Mouse (Mus musculus): Measurements from ENCODE around the gene Vax2. TPM values are rescaled to one million over a fixed set of nuclear protein-coding genes. Genes with fewer than 3 reads are reported as not detected.

Gene Vax2
- total RNA-seq, 2 experiments from 2014 or later = not detected

DNA sequence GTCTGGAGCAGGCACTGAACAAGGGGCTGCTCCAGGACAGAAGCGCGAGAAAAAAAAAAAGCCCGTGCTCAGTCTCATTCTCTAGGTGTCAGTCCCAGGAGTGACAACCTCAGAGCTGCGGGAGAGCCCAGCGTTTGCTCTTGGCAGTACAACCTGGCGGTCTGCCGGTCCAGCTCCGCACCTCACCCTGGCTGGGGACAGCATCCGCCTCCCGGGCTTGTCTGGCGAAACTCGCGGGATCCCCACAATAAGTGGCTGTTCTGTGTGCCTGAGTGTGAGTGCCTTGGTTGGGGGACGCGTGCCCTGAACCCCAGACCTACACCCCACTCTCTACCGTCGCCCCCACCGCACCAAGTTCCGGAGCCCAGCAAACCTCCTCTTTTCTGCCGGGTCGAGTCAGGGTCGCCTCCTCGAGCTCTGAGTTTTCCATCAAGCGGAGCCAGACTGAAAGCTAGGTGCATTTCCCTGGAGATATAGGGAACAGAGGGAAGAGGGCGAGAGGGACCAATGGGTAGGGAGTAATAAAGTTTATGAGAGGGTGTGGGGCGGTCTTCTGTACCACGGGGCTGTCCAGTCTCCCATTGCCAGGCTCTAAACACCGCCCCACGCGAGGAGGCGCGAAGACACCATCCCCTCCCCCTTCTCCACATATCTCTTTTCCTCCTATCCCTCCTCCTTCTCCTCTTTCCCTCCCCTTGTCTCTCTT is 550 bp upstream of the Vax2 start:
- DNase-seq (ENCODE audit: low spot score in 2 of 2) = no peak

DNA sequence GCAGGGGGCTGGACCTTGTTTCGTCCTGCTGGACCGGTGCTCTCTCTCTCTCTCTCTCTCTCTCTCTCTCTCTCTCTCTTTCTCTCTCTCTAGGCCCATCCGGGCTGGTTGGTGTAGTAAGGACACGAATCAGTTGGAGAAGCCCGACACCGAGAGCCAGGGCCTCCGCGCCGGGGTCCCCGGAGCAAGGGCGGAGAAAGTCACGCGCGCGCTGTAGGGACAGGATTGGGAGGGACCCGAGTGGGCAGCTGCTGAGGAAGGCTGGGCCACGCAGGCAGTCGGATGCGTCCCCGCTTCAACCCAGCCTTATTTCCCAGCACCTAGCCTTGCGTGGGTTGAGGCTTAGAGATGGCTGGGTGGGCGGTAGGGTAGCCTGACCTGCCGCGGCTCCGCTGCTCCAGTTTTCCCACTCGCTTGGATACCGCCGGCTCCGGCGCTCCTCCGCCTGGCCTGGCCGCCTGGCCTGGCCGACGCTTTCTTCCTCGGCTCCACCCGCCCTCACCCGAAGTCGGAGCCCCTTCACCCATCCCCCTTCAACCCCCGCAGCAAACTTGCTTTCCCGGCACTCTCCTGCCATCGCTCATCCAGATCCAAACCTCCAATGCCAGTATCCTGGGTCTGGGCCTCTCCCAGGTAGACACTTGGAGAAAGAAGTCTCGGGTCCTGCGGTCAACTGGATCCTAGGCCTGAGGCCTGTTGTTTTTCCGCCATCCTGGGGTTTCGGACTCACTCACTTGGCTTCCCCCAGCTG is 836 bp downstream of the Vax2 start:
- no peak for DNase-seq (ENCODE audit: low spot score in 2 of 2)

DNA sequence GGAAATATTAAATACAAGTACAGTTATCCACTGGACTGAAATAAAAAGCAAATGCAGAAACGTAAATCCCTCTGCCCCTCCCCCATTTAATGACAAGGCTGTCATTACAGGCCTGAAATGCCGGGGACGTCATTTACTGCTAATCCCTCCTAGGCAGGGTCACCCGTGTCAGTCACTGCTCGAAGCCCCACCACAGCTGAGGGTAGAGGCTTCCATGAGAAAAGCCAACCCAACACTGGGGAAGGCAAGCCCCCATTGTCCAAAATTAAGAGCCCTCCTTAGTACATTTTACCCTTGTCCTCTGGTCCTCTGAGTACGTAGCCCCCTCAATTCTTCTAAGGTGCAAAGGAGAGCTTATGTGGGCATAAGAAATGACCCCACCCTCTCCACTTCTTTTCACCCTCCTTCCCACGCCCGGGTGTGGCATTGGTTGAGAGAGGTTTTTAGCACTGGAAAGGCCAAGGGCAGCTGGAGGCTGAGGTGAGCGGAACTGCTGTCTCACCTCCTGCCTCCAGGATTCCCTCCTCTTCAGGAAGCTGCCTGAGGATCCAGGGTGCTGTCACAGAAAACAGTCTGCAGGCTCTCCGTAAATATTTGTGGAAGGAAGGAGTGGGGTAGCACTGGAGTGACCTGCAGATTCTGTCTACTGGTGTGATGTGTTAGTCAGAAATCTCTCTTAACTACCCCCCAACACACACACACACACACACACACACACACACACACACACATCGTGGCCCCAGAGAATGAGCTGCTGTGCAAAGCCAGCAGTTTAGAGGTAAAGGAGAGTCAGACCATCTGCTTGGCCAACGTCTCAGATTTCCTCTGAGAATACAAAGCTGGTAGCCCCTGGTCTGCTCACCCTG is 2.4 kb downstream of the Vax2 start:
- DNase-seq (ENCODE audit: low spot score in 2 of 2) = no peak

DNA sequence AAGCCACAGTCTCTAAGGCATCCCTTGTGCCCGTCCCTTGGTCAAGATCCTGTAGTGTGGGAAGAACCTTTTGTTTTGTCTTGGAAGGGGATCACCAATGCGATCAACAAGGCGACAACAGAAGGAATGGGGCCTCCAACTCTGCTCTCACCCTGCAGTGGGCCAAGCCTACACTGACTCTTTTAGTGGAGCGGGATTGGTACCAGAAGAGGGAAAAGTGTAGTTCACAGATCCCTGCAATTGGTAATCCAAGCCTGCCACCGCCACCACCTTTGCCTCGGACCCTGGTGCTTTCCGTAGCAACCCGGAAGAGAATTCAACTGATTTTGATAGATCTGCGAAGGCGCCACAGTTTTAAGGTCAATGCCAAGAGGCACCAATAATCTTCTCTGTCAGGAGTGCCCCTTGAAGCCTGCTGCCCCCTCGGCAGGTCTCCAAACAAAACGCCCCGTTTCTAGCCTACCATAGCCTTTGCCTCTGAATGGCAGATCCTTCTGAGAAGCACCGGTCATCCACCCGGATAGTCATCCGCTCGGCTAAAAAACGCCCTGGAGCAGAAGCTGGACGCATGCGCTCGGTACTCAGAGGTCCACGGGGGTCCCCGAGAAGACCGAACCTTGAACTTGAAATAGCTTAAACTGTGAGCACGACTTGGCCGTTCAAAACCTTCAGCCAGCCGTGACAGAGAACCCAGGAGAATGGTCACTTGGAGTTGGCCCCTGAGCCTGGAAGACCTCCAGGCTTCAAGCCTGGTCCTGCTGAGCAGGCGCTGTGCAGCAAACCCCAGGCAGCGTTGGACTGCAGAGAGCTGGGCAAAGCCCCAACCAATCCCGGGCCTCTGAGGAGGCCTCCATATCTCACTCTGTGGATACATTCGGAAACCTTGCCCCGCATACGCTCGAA is 3.4 kb downstream of the Vax2 start:
- no peak for DNase-seq (ENCODE audit: low spot score in 2 of 2)

DNA sequence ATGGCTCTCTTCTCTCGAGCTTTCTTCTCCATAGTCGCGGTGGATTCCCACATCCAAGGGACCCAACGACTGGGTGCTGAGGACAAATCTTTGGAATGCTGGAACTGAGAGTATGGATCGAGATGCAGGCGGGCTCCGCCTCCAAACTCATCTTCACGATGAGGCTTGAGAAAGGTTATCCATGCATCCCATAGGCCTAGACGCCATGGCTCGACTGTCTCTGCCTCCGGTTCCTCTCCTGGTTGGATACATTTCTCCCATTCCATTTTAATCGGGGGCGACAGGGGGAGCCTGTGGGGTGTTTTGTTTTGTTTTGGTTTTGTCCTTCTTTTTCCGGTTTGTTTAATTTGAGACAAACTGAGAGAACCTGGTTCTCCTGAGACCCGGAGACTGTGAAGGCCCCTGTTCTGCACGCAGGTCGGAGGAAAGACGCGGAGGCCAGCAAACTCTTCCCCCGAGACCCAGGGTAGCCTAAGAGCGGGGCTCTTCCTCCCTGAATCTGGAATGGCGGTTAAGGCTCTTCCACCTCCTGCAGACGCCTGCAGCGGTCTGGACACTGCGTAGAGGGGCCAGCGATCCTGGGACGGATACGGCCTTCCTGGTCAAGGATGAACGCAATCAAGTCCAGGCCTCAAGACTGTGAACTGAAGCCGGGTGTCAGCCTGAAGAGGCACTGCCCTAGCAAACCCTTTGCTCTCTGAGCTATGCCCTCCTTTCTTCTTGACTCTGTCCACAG is 4.6 kb downstream of the Vax2 start:
- no peak for DNase-seq (ENCODE audit: low spot score in 2 of 2)

DNA sequence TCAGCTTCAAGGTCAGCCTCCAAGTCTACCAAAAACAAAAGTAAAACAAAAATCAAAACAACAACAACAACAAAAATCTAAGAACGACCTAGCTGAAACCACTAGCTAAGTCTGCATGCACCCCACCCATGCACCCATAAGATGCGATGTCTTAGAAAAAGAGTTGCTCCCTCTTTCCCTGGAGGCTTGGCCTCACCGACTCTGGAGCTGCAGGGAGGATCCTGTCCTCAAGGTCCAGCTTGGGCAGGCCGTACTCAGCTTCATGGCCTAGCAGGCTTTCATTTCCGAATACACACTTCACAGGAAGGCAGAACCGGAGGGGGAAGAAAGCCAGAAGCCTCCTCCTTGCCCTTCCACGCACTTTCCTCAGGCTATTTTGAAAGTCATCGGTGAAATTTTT is 6.0 kb downstream of the Vax2 start:
- DNase-seq (ENCODE audit: low spot score in 2 of 2) = no peak

DNA sequence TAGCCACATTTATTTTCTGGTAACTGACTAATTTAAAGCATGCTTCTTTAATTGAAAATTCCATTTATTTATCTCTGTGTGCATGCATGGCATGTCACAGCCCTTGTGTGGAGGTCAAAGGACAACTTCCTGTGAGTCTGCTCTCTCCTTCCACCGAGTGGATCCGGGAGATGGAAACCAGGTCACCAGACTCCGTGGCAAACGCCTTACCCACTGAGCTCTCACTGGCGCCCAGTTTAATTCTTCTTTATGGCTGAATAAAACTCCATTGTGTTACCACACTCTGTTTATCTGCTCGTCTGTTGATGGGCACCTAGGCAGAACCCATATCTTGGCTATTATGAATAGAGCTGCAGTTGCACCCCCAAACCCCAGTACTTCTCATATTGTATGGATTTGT is 11.5 kb downstream of the Vax2 start:
- no peak for DNase-seq (ENCODE audit: low spot score in 2 of 2)

DNA sequence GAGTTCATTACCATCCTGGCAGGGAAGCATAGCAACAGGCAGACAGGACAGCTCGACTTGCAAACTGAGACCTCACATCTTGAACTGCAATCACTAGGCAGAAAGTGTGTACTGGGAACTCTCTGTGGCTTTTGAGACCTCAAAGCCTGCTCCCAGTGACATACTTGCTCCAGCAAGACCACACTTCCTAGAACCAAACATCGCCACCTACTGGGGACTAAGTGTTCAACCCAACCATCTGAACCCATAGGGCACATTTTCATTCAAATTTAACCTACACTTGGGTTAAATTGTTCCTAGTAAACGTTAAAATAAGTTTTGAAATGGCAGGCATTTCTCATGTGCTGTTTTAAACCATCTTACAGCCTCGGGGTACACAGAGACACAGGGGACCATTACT is 16.1 kb downstream of the Vax2 start:
- DNase-seq (ENCODE audit: low spot score in 2 of 2) = no peak

DNA sequence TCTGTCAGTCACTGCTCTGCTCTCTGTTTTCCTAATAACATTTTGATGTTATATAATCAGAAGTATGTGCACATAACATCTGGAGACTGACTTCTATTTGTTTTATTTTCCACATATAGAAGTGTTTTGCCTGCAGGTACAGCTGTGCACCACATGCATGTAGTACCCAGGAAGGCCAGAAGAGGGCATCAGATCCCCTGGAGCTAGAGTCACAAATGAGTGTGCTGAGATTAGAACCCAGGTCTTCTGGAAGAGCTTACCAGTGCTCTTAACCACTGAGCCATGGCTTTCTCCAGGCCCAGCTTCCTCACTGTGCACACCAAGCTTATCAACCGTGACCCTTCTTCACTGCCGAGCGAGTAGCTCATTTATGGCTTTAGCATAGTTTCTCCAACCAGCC is 17.4 kb downstream of the Vax2 start:
- DNase-seq (ENCODE audit: low spot score in 2 of 2) = no peak

DNA sequence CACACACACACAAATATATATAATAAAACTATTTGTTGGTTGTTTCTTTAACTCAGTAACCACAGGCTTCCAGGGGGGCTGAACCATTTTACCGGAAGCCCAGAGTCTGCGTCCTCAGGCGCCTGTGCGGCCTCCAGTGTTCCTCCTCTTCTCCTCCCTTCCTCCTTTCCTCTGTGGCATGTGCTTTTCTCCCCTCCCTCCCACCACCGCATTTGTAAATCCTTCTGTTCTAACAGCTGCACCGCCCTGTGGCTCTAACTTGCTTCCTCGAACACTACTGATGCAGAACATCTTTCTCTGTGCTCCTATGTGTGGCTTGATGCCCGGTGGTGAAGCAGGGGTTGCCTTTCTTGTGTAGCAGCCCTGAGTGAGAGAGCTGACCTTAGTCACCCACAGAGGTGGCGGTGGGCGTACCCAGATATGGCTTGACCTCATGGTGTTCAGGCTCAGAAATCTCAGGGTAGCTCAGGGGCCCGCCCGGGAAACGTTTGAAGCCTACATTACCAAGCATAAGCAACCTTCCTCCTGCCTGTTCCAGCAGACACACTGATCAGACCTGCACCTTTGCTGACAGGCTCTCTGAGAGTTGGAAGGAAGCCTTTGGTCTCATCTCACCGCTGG is 18.4 kb downstream of the Vax2 start:
- DNase-seq (ENCODE audit: low spot score in 2 of 2) = peak in 1 of 2 experiments; percentile 7

DNA sequence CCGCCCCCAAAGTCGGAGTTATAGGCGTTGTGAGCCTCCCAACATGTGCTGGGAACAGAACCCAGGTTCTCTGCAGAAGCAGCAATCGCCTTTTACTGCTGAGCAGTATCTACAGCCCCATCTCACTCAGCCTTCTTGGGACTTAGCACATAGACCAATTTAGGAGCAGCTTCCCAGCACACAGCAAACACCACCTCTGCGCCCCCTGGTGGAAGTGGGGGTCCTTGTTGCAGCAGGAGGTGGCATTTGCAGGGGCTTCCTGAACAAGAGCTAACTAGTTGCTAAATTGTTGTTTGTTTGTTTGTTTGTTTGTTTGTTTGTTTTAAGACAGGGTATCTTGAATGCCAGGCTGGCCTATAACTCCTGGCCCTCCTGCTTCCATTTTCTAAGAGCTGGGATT is 20.1 kb downstream of the Vax2 start:
- peak; percentile 9 to 36 for DNase-seq (ENCODE audit: low spot score in 2 of 2)

DNA sequence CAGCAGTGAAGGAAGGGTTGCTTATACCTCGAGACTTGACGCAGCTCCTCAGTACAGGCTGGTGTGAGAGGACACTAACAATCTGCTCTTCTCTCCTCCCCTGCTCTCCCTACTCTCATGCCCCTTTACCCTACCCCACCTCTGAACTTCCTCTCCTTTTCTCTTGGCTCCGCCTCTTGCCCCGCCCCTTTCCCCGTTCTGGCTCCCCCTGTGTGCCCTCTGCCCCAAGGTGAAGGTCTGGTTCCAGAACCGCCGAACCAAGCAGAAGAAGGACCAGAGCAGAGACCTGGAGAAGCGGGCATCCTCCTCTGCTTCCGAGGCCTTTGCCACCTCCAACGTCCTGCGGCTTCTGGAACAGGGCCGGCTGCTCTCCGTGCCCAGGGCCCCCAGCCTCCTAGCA is 26.2 kb downstream of the Vax2 start:
- no peak for DNase-seq (ENCODE audit: low spot score in 2 of 2)

DNA sequence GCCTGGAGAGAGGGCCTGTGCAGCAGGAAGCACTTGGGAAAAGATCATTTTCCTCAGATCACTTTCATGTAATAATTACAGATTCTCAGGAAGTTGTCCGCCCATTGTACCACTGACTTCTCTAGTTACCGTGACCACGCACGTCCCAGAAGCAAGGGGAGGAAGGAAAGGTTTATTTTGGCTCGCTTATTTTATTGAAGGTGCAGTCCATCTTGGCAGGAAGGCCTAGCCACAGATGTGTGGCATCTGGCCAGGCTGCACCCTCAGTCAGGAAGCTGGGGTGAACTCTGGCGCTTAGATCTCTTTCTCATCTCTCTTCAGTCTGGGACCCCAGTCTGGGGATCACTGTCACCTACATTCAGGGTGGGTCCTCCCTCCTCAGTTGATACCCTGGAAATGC is 27.5 kb downstream of the Vax2 start:
- no peak for DNase-seq (ENCODE audit: low spot score in 2 of 2)

DNA sequence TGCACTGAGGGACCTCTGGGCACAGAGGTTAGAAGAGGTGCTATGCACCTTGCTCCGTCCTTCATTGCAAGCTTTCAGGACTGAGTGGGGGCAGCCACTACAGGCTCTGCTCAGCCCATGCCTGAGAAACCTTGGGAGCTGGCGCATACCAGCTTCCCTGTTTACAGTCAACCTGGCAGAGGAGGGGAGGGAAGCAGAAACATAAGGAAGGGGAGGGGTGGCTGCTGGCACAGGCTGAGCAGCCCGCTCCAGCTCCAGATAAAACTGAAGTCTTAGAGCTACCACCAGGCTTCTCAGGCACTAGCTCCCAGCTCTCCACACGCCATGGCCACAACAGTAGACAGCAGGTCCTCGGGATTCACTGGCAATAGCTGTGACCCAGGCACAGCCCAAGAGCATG is 31.7 kb downstream of the Vax2 start, which contains the start of gene Atp6v1b1:
Gene Atp6v1b1, plus strand, starts transcription at position 230 of the 400 bp plus-strand sequence.
- DNase-seq (ENCODE audit: low spot score in 2 of 2) = no peak

DNA sequence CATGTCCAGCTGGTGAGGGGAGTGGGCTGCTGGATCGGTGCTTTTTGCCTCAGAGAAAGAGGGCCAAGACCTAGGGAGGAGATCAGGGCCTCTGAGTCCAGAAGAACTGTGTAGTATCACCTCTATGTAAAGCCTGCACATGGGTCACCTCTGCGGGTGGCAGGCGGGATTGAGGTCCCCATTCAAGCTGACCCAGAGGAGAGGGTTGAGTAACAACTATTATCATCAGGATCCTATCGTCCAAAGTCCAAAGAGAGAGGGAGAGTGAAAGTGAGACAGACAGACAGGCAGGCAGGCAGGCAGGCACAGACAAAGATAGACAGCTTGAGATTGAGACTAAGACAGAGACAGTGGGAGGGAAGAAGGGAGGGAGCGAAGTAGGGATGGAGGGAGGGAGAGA is 32.1 kb downstream of the Vax2 start:
- no peak for DNase-seq (ENCODE audit: low spot score in 2 of 2)

DNA sequence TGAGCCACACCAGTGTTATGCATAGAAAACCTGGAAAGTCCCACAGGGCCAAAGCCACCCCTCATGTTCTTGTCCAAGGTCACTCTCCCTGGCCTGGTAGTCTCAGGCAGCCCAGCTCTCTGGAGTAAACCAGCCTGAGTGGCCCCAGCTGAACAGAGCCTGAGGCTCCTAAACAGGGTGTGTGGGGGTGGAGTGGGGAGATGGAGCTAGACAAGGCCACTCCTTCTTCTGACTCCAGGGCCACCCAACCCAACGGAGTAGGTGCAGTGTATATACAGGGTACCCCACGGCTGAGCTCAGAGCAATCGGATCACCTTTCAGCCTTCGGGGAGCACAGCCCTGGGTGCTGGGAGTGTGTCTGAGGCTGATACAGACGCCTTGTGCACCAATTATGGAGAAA is 33.1 kb downstream of the Vax2 start:
- DNase-seq (ENCODE audit: low spot score in 2 of 2) = no peak

DNA sequence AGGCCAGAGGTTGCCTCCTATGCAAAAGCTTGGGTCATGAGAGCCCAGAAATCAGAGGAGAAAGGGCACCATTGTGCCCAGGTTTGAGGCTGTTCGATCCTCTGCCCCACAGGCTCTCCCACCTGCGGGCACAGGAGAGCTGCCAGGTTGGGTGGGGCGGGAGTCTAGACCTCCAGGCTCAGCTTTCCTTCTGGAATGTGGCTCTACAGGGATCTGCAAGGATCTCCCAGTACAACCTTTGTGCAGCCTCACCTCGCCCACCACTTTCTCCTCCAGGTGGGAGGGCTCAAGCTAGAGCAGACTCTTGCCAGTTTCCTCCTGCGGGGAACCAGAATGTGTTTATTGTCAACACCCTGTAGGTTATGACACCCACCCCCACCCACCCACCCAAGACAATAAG is 33.5 kb downstream of the Vax2 start:
- no peak for DNase-seq (ENCODE audit: low spot score in 2 of 2)

DNA sequence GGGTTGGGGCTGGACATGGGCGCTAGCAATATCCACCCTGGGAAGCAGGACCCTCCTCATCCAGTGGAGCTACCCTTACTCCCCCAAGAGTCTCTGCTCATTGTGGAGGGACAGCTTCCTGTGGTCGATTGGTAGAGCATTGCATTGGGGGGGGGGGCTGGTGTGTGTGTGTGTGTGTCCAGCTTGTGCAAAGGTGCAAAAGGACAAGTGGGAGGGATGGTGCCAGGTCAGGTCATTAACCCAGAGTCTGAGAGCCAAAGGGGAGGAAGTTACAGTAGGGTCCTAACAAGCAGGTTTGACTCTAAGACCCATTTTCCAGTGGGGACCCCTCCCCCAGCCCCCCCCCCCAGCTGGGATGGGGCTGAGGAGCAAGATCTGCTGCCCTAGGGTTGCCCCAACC is 34.4 kb downstream of the Vax2 start:
- no peak for DNase-seq (ENCODE audit: low spot score in 2 of 2)

DNA sequence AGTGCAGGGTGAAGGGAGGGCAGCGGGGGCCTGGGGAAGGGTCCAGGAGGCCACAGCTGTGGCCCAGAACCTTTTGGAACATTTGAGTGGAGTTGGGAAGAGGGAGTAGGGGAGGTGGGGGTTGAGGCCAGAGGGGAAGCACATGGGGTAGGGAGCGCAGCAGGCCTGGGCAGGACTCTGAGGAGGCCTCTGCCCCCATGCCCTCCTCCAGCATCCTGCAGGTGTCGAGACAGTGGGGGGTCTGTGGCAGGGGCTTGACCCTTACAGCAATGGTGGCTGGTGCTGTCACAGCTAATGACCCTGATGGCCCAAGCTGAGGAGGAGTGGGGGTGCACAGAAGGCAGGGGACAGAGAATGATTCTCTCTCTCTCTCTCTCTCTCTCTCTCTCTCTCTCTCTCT is 38.2 kb downstream of the Vax2 start:
- DNase-seq (ENCODE audit: low spot score in 2 of 2) = no peak

Data from layer of hippocampus, postnatal 14 days (tissue).